Comparison of ENCODE assay signal across 29 mouse cellular contexts in genomic region chr1:125172474-125172873, GRCm38 (mm10).
"Had no signal": no experiment of that assay in that cellular context is flagged by ENCODE, and none has a peak within 500 bp of the region (broad histone marks: within the 10 kb centered on the region; RNA-seq: fewer than 3 reads in every experiment).

No protein-coding gene starts in this region.

- H3K36me3 ChIP-seq: heart, embryonic 13.5 days; heart, embryonic 15.5 days; hindbrain, embryonic 13.5 days; hindbrain, embryonic 15.5 days; kidney, embryonic 15.5 days; limb, embryonic 10.5 days; limb, embryonic 12.5 days; liver, embryonic 13.5 days; liver, embryonic 15.5 days had no signal

- H3K27ac ChIP-seq: heart, adult 2 months; heart, embryonic 13.5 days; heart, embryonic 15.5 days; hindbrain, embryonic 13.5 days; hindbrain, embryonic 15.5 days; hindbrain, postnatal 0 days; kidney, embryonic 15.5 days; kidney, postnatal 0 days; limb, embryonic 10.5 days; limb, embryonic 12.5 days; liver, embryonic 13.5 days; liver, embryonic 15.5 days had no signal

- H3K4me1 ChIP-seq: heart, embryonic 13.5 days; heart, embryonic 15.5 days; hindbrain, embryonic 13.5 days; hindbrain, embryonic 15.5 days; kidney, embryonic 15.5 days; limb, embryonic 10.5 days; limb, embryonic 12.5 days; liver, embryonic 13.5 days; liver, embryonic 15.5 days had no signal

- H3K9me3 ChIP-seq: heart, embryonic 13.5 days; heart, embryonic 15.5 days; hindbrain, embryonic 13.5 days; hindbrain, embryonic 15.5 days; kidney, embryonic 15.5 days; limb, embryonic 12.5 days; liver, embryonic 15.5 days had no signal

- H3K4me2 ChIP-seq: heart, embryonic 11.5 days; heart, embryonic 13.5 days; heart, embryonic 15.5 days; hindbrain, embryonic 13.5 days; hindbrain, embryonic 15.5 days; kidney, embryonic 15.5 days; limb, embryonic 12.5 days; liver, embryonic 11.5 days; liver, embryonic 13.5 days; liver, embryonic 15.5 days had no signal

- H3K4me3 ChIP-seq: heart, adult 2 months; heart, embryonic 13.5 days; heart, embryonic 15.5 days; hindbrain, embryonic 13.5 days; hindbrain, embryonic 15.5 days; kidney, embryonic 15.5 days; limb, embryonic 10.5 days; limb, embryonic 12.5 days; liver, embryonic 13.5 days; liver, embryonic 15.5 days had no signal

- H3K27me3 ChIP-seq: heart, embryonic 13.5 days; heart, embryonic 15.5 days; hindbrain, embryonic 13.5 days; hindbrain, embryonic 15.5 days; kidney, embryonic 15.5 days; limb, embryonic 12.5 days; liver, embryonic 13.5 days; liver, embryonic 15.5 days had no signal

- ATAC-seq: hindbrain, postnatal 0 days; intestine, embryonic 16.5 days; liver, postnatal 0 days had no signal

- DNase-seq: gastrocnemius, postnatal 14 days; gastrocnemius, postnatal 36 days; heart, adult 11 months; heart, adult 2 months; heart, postnatal 14 days; heart, postnatal 36 days; kidney, adult 11 months; kidney, adult 2 months; kidney, adult 9 months; kidney, postnatal 14 days; kidney, postnatal 36 days; layer of hippocampus, adult 9-11 months; layer of hippocampus, postnatal 36 days; liver; liver, embryonic 13.5 days; liver, postnatal 0 days had no signal

- H3K9ac ChIP-seq: heart, embryonic 13.5 days; heart, embryonic 15.5 days; hindbrain, embryonic 13.5 days; hindbrain, embryonic 15.5 days; kidney, embryonic 15.5 days; limb, embryonic 12.5 days; liver, embryonic 13.5 days; liver, embryonic 15.5 days; liver, postnatal 0 days had no signal
